In the genomic region with DNA sequence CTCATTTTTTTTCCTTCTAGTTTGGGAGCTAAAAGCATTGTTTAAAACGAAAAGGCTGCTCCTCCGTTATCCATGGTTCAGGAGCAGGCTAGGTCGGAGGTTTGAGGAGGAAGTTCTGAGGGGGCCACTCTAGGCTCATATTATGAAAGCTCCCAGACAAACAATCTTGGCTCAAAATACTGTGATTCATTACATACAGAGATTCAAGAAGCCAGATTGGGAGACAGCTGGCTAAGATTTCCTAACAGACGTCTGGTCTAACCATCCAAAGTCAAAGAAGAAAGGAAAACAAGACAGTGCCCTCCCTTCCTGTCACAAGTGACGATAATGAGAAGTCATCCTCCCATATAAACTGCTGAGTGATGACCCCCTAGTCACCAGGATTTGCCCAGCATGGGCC, we compare ENCODE assay signal across 23 mouse cellular contexts.
DNase-seq lines count a peak whose midpoint lies in the region.
"Had no signal": no experiment of that assay in that cellular context is flagged by ENCODE, and none has a peak within 500 bp of the region (broad histone marks: within the 10 kb centered on the region; RNA-seq: fewer than 3 reads in every experiment).

No protein-coding gene starts in this region.

- H3K4me3 ChIP-seq in limb, embryonic 10.5 days, result no peak overlapping the region
- H3K4me3 ChIP-seq: embryonic facial prominence, embryonic 15.5 days; gastrocnemius, adult 2 months; hindbrain, embryonic 12.5 days; left cerebral cortex, adult 2 months; limb, embryonic 12.5 days; liver, embryonic 12.5 days; lung, embryonic 15.5 days; midbrain, embryonic 12.5 days; neural tube, embryonic 12.5 days had no signal

- no peaks in the 10 kb centered on the region for H3K27me3 ChIP-seq in limb, embryonic 10.5 days (ENCODE audit: low read depth, poor library complexity, severe bottlenecking)
- H3K27me3 ChIP-seq: embryonic facial prominence, embryonic 15.5 days; hindbrain, embryonic 12.5 days; limb, embryonic 12.5 days; liver, embryonic 12.5 days; lung, embryonic 15.5 days; midbrain, embryonic 12.5 days; neural tube, embryonic 12.5 days had no signal

- no peaks in the 10 kb centered on the region for H3K9me3 ChIP-seq in limb, embryonic 10.5 days (replicated peaks)
- H3K9me3 ChIP-seq: embryonic facial prominence, embryonic 15.5 days; hindbrain, embryonic 12.5 days; limb, embryonic 12.5 days; liver, embryonic 12.5 days; lung, embryonic 15.5 days; midbrain, embryonic 12.5 days; neural tube, embryonic 12.5 days had no signal

- intact Hi-C loops in heart, postnatal 25 days (cut with DNase I), result no loop called here

- H3K27ac ChIP-seq in limb, embryonic 10.5 days, result no peak overlapping the region
- H3K27ac ChIP-seq: embryonic facial prominence, embryonic 15.5 days; gastrocnemius, adult 2 months; hindbrain, embryonic 12.5 days; left cerebral cortex, adult 2 months; limb, embryonic 12.5 days; liver, embryonic 12.5 days; lung, embryonic 15.5 days; midbrain, embryonic 12.5 days; neural tube, embryonic 12.5 days had no signal

- WGBS in limb, embryonic 10.5 days, result 83% methylated on average over 5 of the region's 5 CpGs

- DNase-seq in heart, adult 11 months, result peak; percentile 71
- DNase-seq in heart, postnatal 25 days (ENCODE audit: low spot score), result no peak
- DNase-seq in right cerebral cortex, postnatal 10 days (ENCODE audit: low spot score in 2 of 2), result peak; percentile 29 to 42
- DNase-seq in right cerebral cortex, postnatal 25 days, result no peak
- peak; percentile 52 to 58 for DNase-seq in layer of hippocampus, adult 8-10 months (ENCODE audit: low spot score in 2 of 2)
- no peak for DNase-seq in limb, embryonic 10.5 days (ENCODE audit: low spot score)
- no peak for DNase-seq in urinary bladder, adult 18-20 months (ENCODE audit: low spot score in 2 of 2)
- DNase-seq: B cell, adult 2 months; cerebellum, adult 9-11 months; embryo, embryonic 11 days; gastrocnemius, adult 2 months; heart, postnatal 10 days; kidney, adult 9 months; kidney, postnatal 36 days; thymus, postnatal 36 days had no signal

- H3K4me1 ChIP-seq in limb, embryonic 10.5 days, result no peaks in the 10 kb centered on the region
- H3K4me1 ChIP-seq: embryonic facial prominence, embryonic 15.5 days; hindbrain, embryonic 12.5 days; limb, embryonic 12.5 days; liver, embryonic 12.5 days; lung, embryonic 15.5 days; midbrain, embryonic 12.5 days; neural tube, embryonic 12.5 days had no signal

- no peaks in the 10 kb centered on the region for H3K36me3 ChIP-seq in limb, embryonic 10.5 days
- H3K36me3 ChIP-seq: embryonic facial prominence, embryonic 15.5 days; hindbrain, embryonic 12.5 days; limb, embryonic 12.5 days; liver, embryonic 12.5 days; lung, embryonic 15.5 days; midbrain, embryonic 12.5 days; neural tube, embryonic 12.5 days had no signal

Comparison
In these comparisons a context has a peak if more than half of its experiments do, and no peak if none do; other contexts are left out.
1. DNase-seq: peak in heart, adult 11 months (single experiment), right cerebral cortex, postnatal 10 days (2 of 2) and layer of hippocampus, adult 8-10 months (2 of 2); none in heart, postnatal 25 days (single experiment), right cerebral cortex, postnatal 25 days (single experiment), limb, embryonic 10.5 days (single experiment) and urinary bladder, adult 18-20 months (0 of 2).